Mouse (Mus musculus): ENCODE measurements around the gene Olfr263. TPM values are rescaled to one million over a fixed set of nuclear protein-coding genes. Genes with fewer than 3 reads are reported as not detected.

Olfr263 gene
- total RNA-seq, 2 experiments from 2014 or later: not detected

DNA sequence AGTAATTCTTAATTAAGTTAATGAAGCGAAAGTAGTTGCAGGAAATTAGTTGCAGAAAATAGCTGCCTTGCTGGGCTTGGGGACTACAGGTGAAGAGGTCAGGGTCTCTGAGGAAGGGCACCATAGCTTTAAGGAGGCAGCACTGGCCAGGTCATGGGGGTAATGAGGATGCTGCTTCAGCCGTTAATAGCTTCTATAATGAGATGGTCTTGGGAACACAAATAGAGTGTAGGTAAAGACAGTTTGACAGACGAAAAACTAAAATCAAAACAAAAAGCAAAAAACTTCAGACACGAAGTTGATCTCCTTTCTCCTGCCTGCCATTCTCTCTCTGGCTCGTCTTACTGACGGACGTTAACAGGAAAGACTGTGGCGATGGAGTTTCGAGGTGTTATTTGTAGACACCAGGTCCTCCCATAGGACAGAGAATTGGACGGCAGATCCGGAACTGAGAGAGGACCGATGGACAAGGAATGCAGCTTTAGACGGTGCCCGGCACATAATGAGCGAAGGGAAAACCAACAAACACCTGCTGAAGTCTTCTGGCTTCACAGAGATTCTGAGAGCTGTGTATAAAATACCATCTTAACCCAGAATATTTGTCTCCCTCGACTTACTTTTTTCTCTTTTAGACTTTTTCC lies 39.1 kb downstream of the Olfr263 start:
- no peak for DNase-seq (ENCODE audit: low spot score)
- intact Hi-C loops (cut with DNase I): loop anchor here (5.0 to 10.0 kb wide), 2 partner anchors 544 to 776 kb away; partner anchors contain the start of gene Zfp184

DNA sequence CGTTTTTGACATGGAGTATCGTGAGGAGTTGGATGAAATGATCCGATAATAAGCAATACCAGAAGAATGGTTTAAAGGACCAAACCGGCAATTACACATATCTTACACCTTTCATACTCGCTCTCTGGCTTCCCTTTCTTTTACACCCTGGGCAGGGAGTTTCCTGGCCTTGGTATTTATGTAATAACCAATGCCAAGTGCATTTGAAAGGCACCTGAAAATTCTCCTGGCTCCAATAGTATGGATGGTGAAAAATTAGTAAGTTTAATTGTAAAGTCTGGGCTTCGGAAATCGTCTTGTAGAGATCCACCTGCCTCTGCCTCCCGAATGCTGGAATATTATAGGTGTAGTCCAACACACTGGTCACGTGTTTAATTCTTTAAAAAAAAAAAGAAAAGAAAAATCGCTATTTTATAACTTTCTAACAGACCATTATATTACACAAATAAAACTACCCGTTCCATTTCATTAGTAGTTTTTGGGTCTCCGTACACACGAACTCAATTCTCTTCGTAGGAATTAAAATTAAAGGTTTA lies 39.8 kb downstream of the Olfr263 start:
- no peak for DNase-seq (ENCODE audit: low spot score)
- intact Hi-C loops (cut with DNase I): loop anchor here (5.0 to 10.0 kb wide), 2 partner anchors 543 to 776 kb away; partner anchors contain the start of gene Zfp184

DNA sequence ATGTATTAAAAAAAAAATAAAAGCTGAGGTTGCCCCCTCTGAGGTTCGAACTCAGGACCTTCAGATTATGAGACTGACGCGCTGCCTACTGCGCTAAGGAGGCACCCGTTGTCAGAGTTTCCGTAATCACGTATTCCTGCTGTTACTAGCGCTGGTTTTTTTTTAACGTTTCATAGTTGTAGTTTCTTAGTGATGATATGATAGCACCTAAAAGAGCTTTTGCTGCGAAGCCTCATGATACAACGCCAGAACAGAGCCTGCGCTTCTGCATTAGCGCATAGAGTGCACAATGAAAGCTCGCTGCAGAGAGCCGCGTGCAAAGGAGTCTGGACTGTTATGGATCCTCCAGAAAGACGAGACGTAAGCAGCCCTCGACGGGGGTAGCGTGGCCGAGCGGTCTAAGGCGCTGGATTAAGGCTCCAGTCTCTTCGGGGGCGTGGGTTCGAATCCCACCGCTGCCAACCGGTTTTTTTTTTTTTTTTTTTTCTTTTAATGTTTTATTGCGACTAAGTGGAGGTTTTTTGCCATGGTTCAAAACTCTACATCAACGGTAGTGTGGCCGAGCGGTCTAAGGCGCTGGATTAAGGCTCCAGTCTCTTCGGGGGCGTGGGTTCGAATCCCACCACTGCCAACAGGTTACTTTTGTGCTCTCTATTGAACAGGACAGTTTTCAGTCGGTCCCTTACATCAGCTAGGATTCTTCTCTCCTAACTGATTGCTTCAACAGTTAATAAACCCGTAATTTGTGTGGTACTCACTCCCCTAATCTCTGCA lies 40.4 kb downstream of the Olfr263 start:
- intact Hi-C loops (cut with DNase I): loop anchor here (5.0 to 10.0 kb wide), 6 partner anchors 62 to 852 kb away; partner anchors contain the start of gene Zfp184
- peak; percentile 59 for DNase-seq (ENCODE audit: low spot score)

DNA sequence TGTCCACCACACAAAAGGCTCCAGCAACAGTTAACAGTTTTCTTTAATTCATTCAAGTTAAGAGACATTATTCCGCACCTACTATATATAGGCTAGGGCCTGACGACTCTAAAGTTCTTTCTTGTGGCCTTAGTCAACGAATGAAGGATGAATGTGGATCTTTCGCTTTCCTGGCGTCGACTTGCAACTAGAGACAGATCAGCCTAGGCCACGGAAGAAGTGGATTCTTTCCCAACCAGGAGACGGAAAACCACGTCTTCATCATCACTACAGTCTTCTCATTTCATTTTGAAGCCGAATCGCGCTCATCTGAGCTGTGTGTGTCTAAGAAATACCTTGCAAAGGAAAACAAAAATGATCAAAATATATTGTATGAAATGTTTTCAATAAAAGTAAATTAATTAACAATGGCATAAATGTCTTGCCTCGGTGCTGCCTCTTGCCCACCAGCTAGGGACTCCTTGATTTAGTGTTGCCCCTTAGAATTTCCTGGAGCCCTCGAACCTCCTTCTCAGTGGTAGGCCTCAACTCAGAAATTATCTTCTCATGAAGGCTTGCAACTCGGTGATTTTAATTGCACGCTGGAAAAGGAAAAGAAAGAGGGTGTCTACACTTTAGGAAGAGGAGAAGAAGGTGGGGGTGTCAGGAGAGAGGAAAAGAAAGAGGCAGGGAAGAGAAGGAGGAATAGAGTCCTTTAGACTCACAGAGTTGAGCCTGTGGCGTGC lies 41.2 kb downstream of the Olfr263 start:
- DNase-seq (ENCODE audit: low spot score): no peak

DNA sequence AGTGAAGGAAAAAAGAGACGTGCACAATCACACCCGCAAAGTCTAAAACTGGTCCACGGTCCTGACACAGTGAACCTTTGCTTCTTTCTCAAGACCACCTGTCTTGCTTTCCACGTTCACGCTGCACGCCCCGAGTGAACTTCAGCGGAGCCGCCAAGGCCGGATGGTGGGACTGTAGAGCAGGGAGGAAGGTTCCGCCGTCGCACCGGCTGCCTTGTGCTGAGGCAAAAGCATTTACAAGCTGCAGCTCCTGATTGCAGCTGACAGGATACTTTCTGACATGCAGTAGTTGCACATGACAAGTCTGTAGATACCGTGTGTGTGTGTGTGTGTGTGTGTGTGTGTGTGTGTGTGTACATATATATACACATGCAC lies 41.7 kb downstream of the Olfr263 start:
- DNase-seq (ENCODE audit: low spot score): no peak
- intact Hi-C loops (cut with DNase I): loop anchor here (5.0 kb wide), 4 partner anchors 61 to 851 kb away; no protein-coding TSS in a partner anchor

More for the DNA sequence above, 41.2 kb downstream of the Olfr263 start:
- intact Hi-C loops (cut with DNase I): loop anchor here (5.0 kb wide), 4 partner anchors 62 to 852 kb away; no protein-coding TSS in a partner anchor

DNA sequence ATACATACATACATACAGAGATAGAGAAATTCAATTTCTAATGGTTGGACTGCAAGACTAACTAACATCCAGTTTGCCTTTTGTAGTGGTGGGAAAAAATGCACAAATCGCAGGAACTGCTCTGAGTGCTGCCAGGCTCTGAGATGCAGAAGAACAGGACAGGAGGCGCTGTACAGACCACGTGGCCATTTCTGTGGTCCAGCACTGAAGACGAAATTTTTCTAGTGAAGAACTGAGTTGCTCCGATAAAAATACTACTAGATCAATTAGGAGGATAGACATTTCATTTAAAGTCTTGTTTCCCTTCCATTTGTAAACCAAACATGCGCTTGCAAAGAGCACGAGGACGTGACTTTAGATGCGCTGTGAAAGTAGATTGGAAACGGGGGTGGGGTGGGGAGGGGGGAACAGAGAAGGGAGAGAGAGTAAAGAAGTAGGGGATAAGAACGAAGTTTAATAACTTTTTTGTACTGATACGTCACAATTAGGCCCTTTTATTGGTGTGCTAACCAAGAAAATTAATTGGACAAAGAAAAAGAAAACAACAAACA lies 42.2 kb downstream of the Olfr263 start:
- no peak for DNase-seq (ENCODE audit: low spot score)
- intact Hi-C loops (cut with DNase I): loop anchor here (2.0 to 5.0 kb wide), 5 partner anchors 27 to 851 kb away; no protein-coding TSS in a partner anchor

DNA sequence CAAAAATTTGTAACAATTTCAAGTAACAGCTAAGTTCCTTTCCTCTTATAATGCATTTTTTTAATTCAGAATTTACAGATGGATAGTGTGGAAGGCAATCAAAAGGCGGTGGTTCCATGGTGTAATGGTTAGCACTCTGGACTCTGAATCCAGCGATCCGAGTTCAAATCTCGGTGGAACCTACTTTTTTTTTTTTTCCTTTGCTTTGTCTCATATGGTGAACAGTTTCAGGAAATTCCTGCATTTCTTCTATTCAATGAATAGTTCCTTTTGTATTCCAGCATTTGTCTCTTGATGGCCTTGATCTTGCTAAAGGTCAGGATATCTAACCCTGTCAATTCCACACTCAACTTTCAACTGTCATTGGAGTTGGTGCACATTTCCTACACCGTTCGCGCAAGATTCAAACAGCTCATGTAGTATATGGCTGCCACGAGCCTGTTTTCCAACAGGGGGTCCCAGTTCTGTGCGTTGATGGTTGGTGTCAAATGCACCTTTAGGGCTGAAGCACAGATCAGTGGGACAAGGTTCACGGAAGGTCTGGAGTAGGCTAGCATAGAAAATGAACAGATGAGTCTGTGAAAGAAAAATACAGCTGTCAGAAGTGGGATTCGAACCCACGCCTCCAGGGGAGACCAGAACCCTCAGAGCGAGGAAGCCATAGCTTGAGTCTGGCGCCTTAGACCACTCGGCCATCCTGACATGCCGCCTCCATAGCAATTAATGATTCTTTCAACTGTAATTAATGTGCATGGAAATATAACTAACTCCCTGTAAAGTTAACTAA lies 43.0 kb downstream of the Olfr263 start:
- no peak for DNase-seq (ENCODE audit: low spot score)
- intact Hi-C loops (cut with DNase I): loop anchor here (2.0 to 5.0 kb wide), 5 partner anchors 26 to 850 kb away; no protein-coding TSS in a partner anchor

DNA sequence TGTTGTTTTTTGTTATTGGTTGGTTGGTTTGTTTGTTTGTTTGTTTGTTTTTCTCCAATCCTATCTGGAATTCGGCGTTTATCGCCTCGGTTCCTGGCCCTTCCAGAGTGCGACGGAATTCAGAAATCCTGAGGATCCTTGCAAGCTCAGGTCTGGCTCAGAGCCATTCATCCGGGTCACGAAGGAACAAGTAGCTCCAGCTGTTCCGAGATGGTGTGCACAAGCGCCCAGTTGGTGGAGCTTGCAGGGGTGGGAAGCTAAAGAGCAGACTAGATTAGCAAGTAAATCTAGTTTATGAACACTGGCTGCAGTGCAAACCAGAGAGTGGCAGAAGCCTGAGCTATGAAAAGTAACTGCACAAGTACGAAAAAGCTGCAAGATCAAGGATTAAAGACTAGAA lies 43.6 kb downstream of the Olfr263 start:
- intact Hi-C loops (cut with DNase I): loop anchor here (2.0 to 5.0 kb wide), 5 partner anchors 26 to 849 kb away; no protein-coding TSS in a partner anchor
- peak; percentile 73 for DNase-seq (ENCODE audit: low spot score)

DNA sequence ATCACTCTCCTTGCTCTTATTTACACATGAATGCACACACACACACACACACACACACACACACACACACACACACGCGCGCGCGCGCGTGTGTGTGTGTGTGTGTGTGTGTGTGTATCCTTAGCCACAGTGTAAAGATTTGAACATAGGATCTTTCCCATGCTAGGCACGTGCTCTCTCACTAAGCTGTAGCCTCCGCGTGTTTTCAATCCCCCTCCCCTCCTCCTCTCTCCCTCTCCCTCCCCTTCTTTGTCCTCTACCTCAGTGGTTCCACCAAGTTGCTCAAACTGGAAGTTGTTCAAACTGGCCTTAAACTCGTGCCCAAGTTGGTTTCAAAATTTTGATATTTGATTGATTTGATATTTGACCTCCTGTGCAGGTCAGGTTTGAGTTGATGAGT lies 47.3 kb downstream of the Olfr263 start:
- DNase-seq (ENCODE audit: low spot score): no peak
- intact Hi-C loops (cut with DNase I): no loop called here

DNA sequence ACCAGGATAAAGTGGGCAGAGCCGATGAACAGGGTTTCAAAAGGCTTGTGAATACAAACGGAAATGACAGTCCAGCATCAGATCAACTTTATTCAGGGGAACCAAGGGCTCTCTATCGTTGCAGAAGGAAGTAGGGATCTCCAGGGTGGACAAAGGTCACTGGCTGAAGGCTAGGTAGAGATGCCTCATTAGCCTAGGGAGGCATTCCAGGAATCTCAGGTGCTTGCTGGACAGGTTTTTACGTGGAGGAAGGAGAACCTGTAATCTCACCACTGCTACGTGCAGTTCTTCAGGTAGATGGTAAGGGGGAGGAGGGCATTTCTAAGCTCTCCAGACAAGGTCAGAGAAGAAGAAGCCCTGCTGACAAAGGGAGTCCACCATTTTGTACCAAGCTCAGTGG lies 48.2 kb downstream of the Olfr263 start:
- no peak for DNase-seq (ENCODE audit: low spot score)
- intact Hi-C loops (cut with DNase I): no loop called here

DNA sequence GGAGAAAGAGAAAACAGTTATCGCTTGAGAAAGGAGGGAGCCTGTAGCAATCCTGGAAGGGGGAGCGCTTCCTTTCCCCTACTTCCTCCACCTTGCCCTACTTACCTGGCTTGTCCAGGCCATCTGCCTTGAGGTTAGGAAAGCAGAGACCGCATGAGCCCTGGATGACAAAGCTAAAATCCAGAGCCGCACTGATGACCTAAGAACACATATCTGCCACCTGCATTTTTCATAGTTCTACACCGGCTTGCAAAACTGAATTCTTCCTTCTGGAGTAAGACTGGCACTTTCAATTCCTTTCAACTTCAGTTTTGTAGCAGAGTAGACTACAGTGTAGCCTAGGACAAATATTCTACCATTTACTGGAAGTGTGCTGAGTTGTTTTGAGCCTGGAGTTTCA lies 48.9 kb downstream of the Olfr263 start:
- no peak for DNase-seq (ENCODE audit: low spot score)
- intact Hi-C loops (cut with DNase I): no loop called here

DNA sequence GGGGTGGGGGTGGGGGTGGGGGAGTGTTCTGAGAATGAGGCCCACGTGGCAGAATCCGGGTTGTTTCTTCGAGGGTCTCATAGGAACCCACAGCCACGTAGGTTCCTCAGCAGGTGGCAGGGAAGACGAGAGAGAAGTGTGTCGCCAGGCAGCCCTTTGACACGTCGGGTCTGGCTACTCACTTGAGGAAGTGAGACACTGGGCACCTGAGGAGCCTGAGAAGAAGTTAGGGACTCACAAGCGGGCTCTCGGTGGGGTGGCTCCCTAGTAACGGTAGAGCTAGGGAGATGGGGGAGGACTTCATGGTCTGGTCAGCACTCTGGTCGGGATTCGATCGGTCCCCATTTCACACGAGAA lies 49.9 kb downstream of the Olfr263 start, which contains the start of gene Trim27:
TSS of gene Trim27 (plus strand) at position 79 of the 357 bp plus-strand sequence.
- intact Hi-C loops (cut with DNase I): no loop called here
- no peak for DNase-seq (ENCODE audit: low spot score)

DNA sequence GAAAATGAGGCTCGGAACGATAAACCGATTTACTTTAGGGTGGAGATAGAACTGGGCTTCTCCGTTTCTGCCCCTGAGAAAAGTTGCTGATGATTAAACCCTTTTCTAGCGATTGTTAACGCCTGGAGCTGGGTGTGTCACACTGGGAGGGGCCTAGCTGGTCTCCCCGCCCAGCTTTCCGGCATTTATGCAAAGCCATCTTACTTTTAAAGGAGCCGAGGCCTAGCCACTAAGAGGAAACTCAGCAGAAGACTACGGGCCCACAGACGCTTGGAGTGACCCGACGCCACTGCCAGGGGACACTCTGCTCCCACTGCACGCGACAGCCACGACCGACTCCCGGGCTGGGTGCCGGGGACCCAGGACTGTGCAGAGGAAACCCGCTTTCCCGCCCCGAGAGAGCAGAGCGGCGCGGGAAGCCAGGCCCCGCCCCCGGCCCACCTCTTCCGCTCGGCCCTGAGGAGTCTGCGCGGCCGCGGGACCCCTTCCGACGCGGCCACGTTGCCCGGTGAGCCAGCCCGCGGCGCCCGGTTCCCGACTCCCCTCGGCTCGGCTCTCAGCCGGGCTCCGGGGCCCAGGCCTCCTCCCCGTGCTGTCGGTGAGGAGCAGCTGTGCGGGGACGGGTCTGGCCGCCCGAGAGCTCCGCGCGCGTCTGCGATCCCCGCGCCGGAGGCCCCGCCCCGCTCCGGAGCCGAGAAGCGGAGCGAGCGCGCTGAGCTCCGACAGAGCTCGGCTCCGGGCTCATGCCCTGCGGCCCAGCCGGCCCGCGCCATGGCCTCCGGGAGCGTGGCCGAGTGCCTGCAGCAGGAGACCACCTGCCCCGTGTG lies 50.5 kb downstream of the Olfr263 start:
- intact Hi-C loops (cut with DNase I): no loop called here
- DNase-seq (ENCODE audit: low spot score): peak; percentile 84

DNA sequence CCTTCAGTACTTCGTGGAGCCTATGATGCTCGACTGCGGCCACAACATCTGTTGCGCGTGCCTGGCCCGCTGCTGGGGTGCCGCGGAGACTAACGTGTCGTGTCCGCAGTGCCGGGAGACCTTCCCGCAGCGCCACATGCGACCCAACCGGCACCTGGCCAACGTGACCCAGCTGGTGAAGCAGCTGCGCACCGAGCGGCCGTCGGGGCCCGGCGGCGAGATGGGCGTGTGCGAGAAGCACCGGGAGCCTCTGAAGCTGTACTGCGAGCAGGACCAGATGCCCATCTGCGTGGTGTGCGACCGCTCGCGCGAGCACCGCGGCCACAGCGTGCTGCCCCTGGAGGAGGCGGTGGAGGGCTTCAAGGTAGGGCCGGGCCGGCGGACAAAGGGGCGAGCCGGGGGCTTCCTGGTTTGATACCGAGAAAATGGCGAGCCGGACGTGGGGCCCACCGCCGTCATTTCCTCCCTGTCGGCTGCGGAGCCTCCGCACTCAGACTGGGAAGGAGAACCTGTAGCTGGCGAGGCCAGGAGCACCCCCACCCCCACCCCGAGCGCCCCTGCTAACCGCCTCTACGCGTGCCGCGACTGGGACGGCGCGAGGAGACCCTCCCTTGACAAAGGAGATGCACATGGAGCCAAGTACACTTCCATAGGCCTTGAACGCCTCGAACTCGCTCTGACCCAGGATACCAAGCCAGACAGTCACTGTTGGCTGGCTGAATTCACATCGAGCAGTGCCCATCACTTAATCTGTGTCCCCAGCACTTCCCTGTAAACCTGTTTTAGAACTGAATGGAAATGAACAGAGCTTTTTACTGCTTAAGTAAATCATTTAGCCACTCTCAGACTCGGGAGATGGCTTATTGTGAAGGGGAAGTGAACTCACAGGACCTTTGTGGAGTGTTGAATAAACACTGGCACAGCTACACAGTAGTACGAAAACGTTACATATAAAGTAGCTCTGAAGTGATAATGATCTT lies 51.4 kb downstream of the Olfr263 start:
- intact Hi-C loops (cut with DNase I): no loop called here
- no peak for DNase-seq (ENCODE audit: low spot score)

DNA sequence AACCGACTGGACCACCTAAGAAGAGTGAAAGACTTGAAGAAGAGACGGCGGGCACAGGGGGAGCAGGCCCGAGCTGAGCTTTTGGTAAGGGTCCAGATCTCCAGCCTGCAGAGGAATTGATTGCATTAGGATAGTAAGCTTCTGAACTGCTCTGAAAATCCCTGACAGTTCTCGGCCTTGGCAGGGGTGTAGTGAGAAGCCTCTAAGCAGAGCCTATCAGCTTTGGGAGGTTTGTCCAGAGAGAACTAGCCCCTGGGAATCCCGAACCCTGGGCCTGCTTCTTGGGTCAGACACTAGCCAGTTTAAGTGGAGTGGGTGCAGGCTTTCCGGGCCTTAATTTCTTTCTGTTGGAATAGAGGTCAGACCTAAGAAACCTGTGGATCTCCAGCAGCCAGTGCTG lies 52.6 kb downstream of the Olfr263 start:
- intact Hi-C loops (cut with DNase I): no loop called here

DNA sequence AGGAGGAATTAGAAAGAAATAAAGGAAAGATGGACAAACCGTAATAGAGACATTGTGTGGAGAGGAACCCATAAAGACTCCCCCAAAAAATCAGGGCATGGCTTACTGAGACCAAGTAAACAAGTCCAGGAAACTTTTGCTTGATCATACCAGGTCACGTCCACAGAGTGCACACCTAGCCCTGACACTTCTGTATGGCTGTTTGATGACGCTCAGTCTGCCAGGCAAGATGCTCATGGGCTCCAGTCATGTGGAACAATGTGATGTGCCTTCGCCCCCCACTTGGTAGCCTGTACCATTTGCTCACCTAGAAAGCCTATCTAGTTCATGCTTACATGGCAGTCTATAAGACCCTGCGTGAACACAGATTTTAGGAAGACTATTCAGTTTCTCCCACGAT lies 53.6 kb downstream of the Olfr263 start:
- intact Hi-C loops (cut with DNase I): no loop called here
- no peak for DNase-seq (ENCODE audit: low spot score)

More for the DNA sequence above, 52.6 kb downstream of the Olfr263 start:
- no peak for DNase-seq (ENCODE audit: low spot score)

DNA sequence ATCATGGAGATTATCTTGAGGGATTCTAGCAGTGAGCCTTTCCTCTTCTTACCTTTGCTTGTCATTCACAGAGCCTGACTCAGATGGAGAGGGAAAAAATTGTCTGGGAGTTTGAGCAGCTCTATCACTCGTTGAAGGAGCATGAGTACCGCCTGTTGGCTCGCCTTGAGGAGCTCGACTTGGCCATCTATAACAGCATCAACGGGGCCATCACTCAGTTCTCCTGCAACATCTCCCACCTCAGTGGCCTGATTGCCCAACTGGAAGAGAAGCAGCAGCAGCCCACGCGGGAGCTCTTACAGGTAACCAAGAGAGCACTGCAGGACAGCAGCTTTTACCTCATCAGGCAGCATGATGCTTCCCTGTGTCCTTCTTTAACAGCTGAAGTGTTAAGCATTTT lies 54.2 kb downstream of the Olfr263 start:
- intact Hi-C loops (cut with DNase I): no loop called here
- no peak for DNase-seq (ENCODE audit: low spot score)
